Mouse (Mus musculus) cortical plate, adult 2 months (tissue): Measurements from ENCODE around the gene Rasal1.

ENCODE experiments used
- CTCF ChIP-seq: fragments of 200-500 bp; IDR thresholded peaks from 2 replicates; pipeline ENCODE4 v1.5.1; 2011; ENCODE audit warnings: mild to moderate bottlenecking, control low read depth, low read length; ENCODE audit not compliant: insufficient read depth; ENCODE audit errors: extremely low read depth
- POLR2A ChIP-seq: fragments of 200-500 bp; IDR thresholded peaks from 2 replicates; pipeline ENCODE4 v1.6.1; 2011; ENCODE audit warnings: mild to moderate bottlenecking, low read length, control low read depth; ENCODE audit not compliant: insufficient read depth; ENCODE audit errors: extremely low read depth

DNA sequence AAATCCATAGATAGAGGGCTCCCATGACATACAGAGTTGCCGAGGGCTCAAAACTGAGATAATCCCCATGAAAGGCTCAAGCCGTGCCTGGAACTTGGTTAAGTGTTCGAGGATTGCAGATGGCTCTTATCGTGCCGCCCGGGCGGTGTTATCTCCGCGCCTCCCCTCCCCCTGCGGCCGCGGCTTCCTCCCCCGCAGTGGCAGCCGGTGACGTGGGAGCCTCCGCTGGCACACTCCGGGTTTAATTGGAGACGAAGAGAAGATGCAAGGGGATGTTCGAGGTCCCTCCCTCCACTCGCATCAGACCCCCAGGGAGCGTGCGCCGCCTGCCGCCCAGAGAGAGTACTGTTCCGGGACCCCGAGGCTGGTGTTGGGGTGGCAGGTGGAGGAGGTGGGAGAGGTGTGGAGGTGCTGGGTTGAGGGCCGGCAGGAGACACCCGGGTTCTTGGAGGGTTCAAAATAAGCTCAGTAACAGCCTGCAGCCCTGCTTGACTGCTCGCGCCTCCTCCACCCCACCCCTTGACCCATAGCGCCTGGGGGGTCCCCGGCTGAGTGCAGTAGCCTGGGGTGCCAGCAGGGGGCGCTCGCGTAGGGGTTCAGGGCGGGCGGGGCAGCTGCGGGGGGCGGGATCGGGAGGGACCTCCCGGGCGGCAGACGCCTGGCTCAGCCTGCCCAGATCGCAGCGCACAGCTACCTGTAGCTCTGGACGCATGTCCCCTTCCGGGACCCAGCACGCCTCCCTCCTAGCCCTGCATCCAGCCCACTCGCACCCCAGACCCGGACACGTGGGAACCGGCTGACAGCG is at the start of gene Rasal1:
- TF ChIP-seq CTCF (peak; percentile 44), POLR2A (no peak)
